Mouse (Mus musculus) cerebellum, postnatal 14 days (tissue): ENCODE data around the gene Cacna1f.

Source experiments
- DNase-seq, 2 experiments: peaks; one replicate each; pipeline ENCODE4 v3.0.0; 2021; ENCODE audit warnings: mixed read lengths in 2 of 2

The Cacna1f gene

DNA sequence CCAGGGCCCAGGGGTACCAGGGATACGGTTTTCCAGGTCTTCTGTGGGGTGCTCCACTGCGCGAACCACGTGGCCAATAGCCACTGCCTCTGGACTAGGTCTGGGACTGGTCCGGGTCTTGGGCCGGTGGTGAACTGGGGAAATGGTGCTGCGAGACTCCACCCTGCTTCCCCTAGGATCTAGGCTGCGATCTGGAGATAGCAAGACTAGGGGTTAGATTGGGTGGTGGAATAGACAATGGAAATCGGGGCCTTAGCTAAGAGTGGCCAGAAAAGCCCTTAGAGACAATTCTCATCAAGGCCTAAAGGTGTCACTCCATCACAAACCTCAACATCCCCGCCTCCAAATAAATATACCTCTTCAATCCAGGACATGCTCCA, 68.1 kb downstream of the Cacna1f start:
- no peak for DNase-seq

DNA sequence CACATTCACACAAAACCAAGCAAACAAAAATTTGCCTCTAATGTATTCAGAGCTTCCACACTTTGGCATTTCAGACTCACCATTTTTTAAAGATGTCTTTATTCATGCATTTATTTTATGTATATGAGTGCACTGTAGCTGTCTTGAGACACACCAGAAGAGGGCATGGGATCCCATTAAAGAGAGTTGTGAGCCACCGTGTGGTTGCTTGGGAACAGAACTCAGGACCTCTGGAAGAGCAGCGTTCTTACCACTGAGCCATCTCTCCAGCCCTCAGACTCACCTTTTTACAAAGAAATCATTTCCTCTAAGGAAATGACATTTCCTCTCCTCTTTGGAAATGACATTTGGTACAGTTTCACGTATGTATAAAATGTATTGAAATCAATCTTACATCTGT, 72.1 kb downstream of the Cacna1f start:
- no peak for DNase-seq

DNA sequence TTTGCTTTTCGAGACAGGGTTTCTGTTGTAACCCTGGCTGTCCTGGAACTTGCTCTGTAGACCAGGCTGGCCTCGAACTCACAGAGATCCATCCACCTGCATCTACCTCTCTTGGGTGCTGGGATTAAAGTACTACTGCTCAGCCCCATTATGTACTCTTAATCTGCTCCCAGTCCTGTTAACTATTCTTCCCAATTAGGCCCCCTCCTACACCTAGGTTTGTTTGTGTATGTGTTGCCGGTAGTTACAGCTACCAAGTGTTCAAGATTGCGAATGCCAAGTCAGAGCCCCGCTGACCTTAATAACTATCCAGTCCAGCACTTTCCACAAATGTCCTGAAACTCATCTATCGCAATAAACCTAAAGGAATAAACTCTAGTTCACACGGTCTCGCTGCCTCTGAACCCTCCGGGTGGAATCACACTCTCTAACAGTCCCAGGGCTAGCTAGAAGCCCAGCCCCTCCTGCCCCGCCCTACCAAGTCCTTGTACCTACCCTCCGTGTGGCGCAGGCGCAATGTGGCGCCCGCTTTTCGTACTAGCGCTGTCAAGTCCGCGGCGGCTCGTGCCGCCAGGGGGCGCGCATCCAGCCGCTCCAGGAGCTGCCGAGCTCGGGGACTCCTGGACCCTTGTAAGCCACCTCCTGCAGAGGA, 72.6 kb downstream of the Cacna1f start:
- peak; percentile 91 to 92 for DNase-seq

DNA sequence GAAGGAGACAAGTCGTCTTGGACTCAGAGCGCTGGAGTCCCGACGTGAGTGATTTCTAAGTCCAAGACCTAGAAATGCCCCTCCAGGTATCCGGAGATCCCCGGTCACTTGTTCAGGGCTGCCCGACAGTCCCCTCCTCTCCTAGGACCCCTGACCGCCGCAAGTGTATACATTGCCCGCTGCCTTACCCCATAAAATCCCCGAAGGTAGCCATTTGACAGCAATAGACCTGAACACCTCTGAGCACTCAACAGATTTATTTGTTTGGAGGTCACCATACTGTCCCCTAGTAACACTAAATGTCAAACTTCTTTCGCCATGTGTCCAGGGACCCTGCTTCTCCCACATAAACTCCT, 73.2 kb downstream of the Cacna1f start:
- DNase-seq, result no peak

DNA sequence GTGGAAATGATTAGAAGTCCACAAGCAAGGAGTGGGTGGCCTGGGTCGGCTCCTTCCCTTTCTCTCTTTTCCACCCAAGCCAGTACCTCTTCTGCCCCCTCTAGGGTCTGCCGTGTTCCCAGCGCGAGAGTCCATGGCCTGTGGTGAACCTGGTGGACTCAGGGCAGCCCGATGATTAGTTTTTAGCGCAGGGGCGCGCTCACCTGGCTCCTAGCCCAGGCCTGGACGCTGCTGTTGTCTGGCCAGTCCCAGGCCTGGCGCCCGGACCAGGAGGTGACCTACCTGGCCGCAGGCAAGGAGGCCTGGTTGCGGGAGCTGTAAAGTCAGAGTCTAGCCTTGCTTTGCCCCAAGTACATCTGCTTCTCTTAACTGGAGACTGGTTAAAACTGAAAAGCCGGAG, 74.0 kb downstream of the Cacna1f start, which contains the start of gene Magix:
TSS of gene Magix (minus strand) at position 388 of the 400 bp plus-strand sequence.
- DNase-seq, result peak; percentile 33 to 48
